Mouse (Mus musculus) v-Abl transformed pro-B cells (cell line): ENCODE results near the gene Padi1.

Source experiments
- in situ Hi-C, 2 experiments: fragments of 400-800 bp; cut with MboI; formaldehyde crosslinking; loops; one replicate each; pipeline ENCODE4 v1.15.1; 2025; ENCODE audit not compliant: unreplicated experiment in 2 of 2

Gene Padi1

GRCm38 (mm10) chr4:140831808-140832207 lies 13.8 kb downstream of the Padi1 start:
- in situ Hi-C loops: no loop called here

GRCm38 (mm10) chr4:140827237-140827636 lies 18.3 kb downstream of the Padi1 start:
- in situ Hi-C loops: loop anchor here (10.0 kb wide), 1 partner anchor 128 kb away; no protein-coding TSS in a partner anchor

- in situ Hi-C loops: loop anchor here (10.0 kb wide), 1 partner anchor 129 kb away; no protein-coding TSS in a partner anchor
These were observed 19.6 kb downstream of the Padi1 start for GRCm38 (mm10) chr4:140825942-140826341.

DNA sequence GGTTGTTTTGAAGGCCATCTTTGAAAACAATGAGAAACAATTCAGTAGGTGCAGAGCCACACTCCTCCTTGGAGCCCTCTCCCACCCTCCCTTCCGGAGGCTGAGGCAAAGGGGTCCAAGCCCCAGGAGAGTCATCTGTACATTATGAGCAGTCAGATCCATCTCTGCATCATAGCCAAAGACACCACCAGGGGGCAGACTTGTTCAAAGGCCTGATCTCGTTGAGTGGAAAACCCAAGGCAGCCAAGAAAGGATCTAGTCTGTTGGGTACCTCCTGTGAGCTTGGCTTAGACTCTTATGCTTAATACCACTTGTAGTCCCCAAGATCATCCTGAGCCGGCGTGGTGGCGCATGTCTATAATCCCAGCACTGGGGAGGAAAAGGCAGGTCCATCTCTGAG lies 23.6 kb downstream of the Padi1 start:
- in situ Hi-C loops: loop anchor here (10.0 kb wide), 1 partner anchor 133 kb away; no protein-coding TSS in a partner anchor

DNA sequence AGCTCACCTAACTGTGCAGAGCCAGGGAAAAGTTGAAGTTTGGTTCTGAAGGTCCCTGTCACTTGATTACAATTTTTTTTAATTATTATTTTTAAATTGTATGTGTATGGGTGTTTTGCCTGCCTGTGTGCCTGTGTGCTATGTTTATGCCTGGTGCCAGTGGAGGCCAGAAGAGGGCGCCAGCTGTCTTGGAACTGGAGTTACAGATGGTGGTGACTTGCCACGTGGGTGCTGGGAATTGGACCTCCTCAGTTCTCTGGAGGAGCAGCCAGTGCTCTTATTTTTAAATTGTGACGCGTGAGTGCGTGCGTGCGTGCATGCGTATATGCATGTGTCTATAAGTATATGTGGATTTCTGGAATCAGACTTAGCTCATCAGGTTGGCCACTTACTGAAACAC lies 28.2 kb downstream of the Padi1 start:
- in situ Hi-C loops: no loop called here

- in situ Hi-C loops: no loop called here
These were observed 29.3 kb downstream of the Padi1 start for GRCm38 (mm10) chr4:140815996-140816917.

GRCm38 (mm10) chr4:140815496-140815895 lies 30.1 kb downstream of the Padi1 start:
- in situ Hi-C loops: no loop called here

DNA sequence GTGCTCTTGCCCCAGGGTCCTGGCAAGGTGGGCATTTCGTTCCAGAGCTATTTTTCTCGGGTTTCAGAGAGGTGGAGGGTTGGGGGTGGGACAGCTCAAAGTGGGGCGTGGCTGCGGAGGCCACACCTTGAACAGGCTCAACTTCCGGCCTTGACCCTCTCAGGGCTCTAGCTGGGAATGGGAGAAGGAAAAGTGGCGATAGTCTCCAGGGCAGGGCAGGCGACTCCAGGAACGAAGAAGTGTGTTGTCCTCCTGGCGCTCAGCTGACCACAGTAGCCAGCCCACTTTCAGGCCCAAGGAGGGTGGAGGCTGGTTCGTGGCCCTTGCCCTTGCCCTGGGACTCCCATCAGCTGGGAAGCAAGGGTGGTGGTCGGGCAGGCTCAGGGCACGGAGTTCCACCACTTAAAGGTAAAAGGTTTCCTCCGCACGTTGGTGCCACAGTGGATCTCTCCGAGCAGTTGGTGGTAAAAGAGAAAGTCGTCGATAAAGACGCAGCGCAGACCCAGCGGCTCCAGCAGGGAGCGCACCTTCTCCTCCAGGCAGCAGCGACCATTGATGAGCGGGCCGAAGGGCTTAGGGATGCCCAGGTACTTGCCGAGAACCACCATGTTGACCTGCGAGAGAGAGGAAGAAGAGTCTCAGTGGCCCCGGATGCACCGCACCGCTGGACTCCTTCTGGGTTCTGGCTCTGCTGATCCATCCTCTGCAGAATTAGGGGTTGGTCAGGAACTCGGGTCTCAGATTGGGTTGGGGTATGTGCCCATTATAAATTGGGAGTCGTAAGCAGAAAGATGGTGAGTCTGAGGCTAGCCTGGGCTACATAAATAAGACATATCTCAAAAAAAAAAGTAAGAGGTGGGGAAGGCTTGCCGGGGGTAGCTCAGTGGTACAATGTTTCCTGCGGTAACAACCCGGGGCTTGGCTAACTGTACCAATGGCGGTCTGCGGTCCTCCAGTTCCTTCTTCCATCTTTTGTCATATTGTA lies 31.0 kb downstream of the Padi1 start:
- in situ Hi-C loops: no loop called here

DNA sequence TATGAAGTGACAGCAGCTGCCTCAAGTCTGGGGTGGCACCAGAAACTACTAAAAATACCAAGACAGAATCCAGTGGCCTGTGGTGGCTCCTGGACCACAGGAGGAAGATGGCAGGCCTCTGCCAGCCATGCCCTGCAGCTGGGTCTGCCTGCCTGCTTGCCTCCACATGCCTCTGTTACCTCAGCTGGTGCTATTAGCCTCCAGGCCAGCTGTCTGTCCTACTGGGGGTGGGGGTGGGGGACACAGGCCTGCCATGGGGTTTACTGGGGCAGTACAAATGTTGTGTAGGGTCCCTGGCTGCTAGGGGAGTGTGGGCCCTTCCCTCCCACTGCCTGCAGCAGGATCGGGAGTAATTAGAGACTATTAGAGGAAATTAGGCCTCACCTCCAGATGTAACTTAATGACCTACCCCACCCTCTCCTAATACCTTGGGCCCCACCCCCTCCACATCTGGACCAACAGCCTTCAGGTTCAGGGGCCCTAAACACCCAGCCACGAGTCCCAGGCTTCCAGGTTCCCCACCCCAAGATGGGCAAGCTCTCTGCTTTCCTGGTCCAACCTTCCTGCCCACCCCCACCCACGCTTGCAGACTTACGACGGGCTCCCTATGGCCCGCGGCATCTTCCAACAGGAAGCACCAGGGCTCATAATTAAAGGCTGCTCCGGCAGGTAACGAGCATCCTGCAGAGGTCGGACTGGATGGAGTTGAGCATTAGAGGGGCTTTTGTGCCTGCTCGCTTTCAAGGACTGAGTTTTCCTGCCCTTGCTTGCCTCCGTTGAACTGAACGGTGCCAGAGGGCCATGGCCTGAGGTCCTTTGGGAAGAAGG lies 32.0 kb downstream of the Padi1 start:
- in situ Hi-C loops: no loop called here

DNA sequence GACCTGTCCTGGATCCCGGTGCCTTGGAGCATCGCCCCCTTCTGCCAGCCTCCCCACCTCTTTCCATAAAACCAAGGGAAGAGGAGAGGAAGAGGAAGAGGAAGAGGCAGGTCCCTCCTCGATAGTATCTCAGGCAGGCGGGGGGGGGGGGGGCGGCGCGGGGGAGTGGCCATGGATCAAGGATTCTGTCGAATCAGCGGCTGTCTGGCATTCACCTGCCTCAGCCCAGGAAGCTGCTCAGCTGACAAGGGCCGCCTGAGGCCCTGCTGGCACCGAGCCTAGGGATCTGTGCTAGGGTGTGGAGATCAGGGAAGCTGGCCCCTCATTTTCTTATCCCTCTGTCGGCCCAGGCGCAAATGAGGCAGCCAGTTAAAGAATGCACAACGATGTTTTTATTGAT lies 33.0 kb downstream of the Padi1 start:
- in situ Hi-C loops: no loop called here

GRCm38 (mm10) chr4:140812191-140812590 lies 33.4 kb downstream of the Padi1 start:
- in situ Hi-C loops: no loop called here

- in situ Hi-C loops: no loop called here
These were observed 34.9 kb downstream of the Padi1 start, which contains the start of gene Padi3 for GRCm38 (mm10) chr4:140810458-140811260. Padi3 (minus strand) TSS chr4:140810648.

GRCm38 (mm10) chr4:140809118-140809517 lies 36.5 kb downstream of the Padi1 start:
- in situ Hi-C loops: no loop called here

DNA sequence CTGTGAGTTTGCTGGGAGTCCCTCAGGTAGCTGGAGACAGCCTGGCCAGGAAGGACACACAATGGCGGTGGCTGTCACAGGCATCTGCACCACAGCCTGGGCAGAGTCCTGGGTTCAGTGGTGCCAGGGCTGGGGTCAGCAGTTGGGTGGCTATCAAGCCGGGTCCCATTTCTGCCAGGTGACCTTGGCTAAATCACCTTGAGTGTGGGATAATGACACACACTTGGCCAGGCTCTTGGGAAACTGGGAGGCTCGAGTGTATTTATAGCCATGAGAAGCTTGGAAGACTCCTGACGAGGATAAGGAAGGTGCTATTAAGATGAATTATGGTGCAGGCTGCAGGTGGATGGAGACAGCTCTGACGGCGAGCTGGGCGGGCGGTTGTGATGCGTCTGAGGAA lies 41.0 kb downstream of the Padi1 start:
- in situ Hi-C loops: no loop called here

GRCm38 (mm10) chr4:140801364-140801763 lies 44.2 kb downstream of the Padi1 start:
- in situ Hi-C loops: no loop called here

DNA sequence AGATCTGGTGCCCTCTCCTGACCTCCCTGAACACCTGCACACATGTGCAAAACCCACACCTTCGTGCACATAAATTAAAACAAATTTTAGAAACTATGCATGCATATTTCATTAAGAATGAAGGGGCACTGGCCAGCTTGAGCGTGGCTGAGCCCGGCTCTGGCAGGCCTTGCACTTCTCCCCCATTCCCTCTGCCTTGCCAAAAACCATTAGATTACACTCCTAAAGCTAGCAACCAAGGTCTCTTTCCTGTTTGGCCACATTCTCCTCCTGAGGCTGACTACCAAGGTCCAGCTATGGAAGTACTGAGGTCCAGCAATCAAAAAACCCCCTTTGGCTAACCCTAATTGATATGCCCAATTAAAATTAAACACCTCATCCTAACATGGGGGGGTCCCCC lies 48.8 kb downstream of the Padi1 start:
- in situ Hi-C loops: no loop called here

- in situ Hi-C loops: loop anchor here in 1 of 2 experiments (5.0 kb wide), 1 partner anchor 108 kb away; no protein-coding TSS in a partner anchor
These were observed 50.9 kb downstream of the Padi1 start for GRCm38 (mm10) chr4:140794678-140795077.

- in situ Hi-C loops: loop anchor here in 1 of 2 experiments (5.0 kb wide), 1 partner anchor 109 kb away; no protein-coding TSS in a partner anchor
These were observed 51.8 kb downstream of the Padi1 start for GRCm38 (mm10) chr4:140793795-140794194.

- in situ Hi-C loops: loop anchor here in 1 of 2 experiments (5.0 kb wide), 1 partner anchor 110 kb away; no protein-coding TSS in a partner anchor
These were observed 53.0 kb downstream of the Padi1 start for GRCm38 (mm10) chr4:140792584-140792983.
